Mouse (Mus musculus) gastrocnemius, postnatal 10 days (tissue): Measurements from ENCODE around the gene Psme3. TPM values are rescaled to one million over a fixed set of nuclear protein-coding genes. Genes with fewer than 3 reads are reported as not detected.

Experiments used
- DNase-seq: peaks from one replicate; pipeline ENCODE4 v3.0.0; 2021; ENCODE audit warnings: mixed read lengths
- microRNA-seq, 2 experiments: library from miRNA; unstranded; fragments of <30 nt; microRNA quantifications; one replicate each; pipeline ENCODE4 v1.2.0; 2021
- total RNA-seq, 2 experiments: library from RNA; stranded (reverse); gene quantifications; 2 replicates each; pipeline ENCODE4 v1.2.3; 2021

The Psme3 gene
- total RNA-seq, 2 experiments from 2014 or later = 72.4 TPM

DNA sequence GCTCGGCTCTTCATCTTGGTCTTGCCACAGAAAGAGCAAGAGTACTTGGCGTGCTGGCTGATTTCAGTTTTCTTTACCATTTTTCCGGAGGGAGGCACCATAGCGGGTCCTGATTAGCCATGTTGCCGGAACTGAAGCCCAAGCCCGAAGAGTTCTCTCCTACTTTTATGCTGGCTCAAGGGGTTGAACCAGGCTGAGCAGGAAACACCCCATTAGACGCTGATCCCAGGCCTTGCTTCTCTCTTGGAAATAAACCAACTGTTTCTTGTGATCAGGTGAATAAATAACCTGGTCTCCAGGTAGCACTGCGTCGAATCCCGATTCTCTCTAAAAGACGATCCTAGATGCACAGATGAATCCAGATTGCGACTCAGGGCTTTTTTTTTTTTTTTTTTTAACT is 37.4 kb downstream of the Psme3 start:
- no peak for DNase-seq

DNA sequence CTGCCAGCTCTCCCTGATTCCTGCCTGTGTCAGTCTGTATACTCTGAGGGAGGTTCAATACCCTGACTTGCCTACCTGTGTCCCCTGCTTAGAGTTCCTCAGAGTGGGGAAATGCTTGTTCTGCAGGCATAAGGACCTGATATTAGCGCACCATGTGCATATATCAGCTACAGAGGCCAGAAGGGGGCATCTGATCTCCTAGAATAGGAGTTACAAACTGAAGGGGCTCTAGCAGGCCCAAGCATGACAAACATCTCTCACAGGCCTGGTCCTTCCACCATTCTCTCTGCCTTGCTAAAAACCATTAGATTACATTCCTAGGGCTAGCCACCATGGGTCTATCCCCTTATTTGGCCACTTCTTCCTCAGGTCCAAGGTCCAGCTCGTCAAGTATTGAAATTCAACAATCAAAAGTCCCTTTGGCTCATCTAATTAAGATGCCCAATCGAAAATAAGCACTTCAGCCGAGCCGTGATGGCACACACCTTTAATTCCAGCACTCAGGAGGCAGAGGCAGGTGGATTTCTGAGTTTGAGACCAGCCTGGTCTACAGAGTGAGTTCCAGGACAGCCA is 38.5 kb downstream of the Psme3 start:
- no peak for DNase-seq

DNA sequence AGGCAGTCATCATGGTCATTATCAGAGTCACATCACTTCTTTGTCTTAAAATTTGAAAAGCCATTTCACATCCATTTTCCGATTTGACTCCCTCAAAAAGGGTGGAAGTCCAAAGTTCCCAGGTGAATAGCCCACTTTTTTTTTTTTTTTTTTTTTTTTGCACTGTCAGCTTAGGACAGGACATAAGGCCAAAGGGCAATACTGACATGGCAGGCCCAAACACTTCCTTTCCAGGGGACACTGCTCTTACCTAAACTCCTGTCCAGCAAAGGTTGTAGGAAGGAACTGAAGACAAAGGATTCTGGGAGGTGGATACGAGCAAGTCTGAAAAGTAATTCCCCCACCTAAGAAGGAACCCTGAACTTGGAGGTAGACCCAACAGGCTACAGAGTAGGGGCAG is 39.9 kb downstream of the Psme3 start:
- DNase-seq = no peak

DNA sequence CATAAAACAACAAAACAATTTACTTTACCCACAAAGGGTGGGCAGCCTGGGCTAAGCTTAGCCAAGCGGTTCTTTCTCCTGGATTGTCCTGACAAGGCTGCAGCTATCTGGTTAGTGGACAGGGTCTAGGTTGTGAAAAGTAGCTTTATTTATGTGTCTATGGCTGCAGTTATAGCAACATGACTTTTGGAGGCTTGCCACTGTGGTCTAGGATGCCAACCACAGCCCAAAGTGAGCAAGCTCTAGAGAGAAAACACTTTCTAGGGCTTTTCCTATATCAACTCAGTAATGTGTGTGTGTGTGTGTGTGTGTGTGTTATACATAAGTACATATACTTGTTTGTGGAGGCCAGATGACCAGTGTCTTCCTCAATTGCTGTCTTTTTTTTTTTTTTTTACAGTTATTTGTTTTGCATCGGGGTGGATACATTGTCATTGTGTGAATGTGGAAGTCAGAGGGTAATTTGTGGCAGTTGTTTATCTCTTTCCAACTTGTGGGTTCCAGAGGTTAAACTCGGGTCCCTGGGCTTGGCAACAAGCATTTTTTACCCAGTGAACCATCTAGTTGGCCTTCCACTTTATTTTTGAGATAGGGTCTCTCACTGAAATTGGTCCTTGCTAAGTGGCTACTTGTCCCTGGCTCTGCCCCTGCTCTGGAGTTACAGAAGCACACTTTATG is 41.6 kb downstream of the Psme3 start:
- DNase-seq = no peak

DNA sequence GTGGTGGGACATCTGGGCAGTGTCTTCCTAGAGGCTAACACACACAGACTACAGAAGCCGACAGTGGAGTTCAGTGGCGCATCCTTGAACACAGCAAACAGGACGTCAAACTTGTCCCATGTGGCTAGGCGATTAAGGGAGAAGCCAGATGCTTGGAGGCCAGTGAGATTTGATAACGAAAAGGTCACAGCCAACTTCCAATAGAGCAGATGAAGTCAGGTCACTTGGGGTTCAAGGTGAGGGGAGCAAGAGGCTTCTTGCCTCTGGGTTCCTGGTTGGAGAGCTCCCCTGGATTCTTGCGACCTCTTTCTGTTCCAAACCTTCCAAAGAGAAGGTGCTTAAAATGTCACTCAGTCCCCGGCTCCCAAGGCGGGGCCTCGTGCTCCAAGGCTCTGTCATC is 43.8 kb downstream of the Psme3 start:
- no peak for DNase-seq

DNA sequence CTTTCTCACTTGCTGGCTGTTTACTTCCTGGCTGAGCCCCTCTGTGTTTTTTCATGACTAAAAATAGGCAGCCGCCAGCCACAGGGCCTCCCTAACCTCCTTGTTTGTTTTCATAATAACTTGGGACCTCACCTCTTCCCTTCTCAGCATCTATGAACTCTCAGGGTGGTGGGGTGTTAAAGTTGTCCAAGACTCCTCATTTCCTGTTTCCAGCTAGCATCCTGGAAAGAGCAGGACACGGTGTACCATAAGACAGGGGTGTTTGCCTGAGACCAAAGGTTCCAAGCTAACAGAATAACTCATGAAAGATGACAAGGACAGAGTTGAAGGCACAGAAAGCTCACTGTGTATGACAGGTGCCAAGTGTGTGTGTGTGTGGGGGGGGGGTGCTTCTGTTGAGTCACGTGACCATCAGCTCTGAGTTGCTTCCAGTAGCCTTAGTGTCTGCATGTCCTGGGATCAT is 44.7 kb downstream of the Psme3 start:
- no peak for DNase-seq

DNA sequence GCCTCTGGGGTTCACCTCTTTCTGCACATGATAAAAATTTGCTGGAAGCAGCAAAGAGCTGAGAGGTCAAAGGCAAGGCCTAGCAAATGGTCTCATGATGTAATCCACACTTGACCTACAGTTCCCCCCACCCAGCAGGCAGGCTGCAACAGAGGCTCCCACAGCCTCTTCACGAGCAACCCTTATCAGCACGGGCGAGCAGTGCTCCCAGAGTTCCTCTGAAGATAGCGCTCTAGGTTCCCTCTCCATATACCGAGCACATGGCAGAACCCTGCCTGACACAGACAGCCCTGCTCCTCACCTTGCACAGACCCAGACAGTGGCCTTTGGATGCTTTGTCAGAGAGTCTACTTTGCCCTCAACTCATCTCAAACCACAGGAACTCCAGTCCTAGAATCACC is 48.5 kb downstream of the Psme3 start:
- no peak for DNase-seq

DNA sequence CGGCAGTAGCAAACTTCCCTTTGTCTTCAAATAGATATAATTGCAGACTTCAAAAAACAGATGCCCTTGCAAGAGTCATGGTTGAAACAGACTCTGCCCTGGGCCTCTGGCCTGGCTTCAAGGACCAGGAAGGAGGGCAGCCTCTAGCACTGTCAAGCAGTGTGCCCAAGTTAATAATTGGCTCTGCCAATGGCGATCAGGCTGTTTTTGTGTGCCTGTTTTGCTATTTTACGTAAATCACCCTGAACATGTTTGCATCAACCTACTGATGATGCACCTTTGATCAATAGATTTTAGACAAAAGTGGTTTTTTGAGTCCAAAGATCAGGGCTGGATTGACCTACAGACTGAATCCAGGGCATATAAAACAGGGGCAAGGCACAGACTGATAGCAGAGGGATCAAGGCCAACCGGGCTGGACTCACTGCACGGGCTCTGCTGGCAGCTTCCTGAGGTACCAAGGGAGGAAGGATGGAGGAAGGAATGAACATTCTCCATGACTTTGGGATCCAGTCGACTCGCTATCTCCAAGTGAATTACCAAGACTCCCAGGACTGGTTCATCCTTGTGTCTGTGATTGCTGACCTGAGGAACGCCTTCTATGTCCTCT is 51.4 kb downstream of the Psme3 start, which contains the start of gene G6pc:
TSS of gene G6pc (plus strand) at position 236 of the 610 bp plus-strand sequence.
- DNase-seq = no peak

DNA sequence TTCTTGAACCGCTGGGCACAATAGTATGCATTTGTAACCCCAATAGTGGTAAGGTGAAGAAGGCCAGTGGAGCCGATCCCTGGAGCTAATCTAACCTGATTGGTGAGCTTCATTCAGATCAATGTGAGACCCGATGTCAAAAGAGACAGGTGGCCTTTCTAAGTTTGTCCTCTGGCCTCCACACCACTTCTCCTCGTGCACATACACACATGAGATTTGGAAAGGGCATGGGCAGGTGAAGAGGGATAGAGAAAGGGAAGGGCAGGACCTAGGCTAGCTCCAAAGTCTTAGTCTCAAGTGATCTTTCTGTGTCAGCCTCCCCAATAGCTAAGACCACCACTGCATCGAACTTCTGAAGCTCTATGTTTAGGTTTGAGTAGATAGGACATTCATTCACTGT is 54.1 kb downstream of the Psme3 start:
- DNase-seq = no peak

Small RNA genes within 50 kb of the gene (microRNA-seq; reads per million reads assigned to microRNA genes)
- gene Gm25593 = 0 reads per million in 2 experiments

Other genes with a start within 250 kb of the Psme3 start
- gene Naglu, start 246.2 kb upstream of the Psme3 start, total RNA-seq = 10 to 100 TPM in 1 of 2 experiments, 1 to 10 TPM in 1; 9.2 to 11.6 TPM
- under 1 TPM; 0.23 to 0.25 TPM for gene Hsd17b1, start 237.8 kb upstream of the Psme3 start, total RNA-seq
- gene Coasy, start 233.6 kb upstream of the Psme3 start, total RNA-seq = 10 to 100 TPM; 10.7 to 11.7 TPM
- gene Mlx, start 228.9 kb upstream of the Psme3 start, total RNA-seq = 10 to 100 TPM; 10.7 to 12.2 TPM
- gene Psmc3ip, start 220.8 kb upstream of the Psme3 start, total RNA-seq = 1 to 10 TPM; 2.8 to 4.0 TPM
- 10 to 100 TPM; 37.3 to 37.5 TPM for gene Retreg3, start 196.3 kb upstream of the Psme3 start, total RNA-seq
- gene Tubg1, start 196.3 kb upstream of the Psme3 start, total RNA-seq = 10 to 100 TPM; 37.4 to 39.0 TPM
- gene Tubg2, start 160.3 kb upstream of the Psme3 start, total RNA-seq = 1 to 10 TPM; 5.5 to 6.3 TPM
- gene Cntnap1, start 145.7 kb upstream of the Psme3 start, total RNA-seq = 1 to 10 TPM; 4.2 to 4.3 TPM
- 10 to 100 TPM; 33.2 to 36.7 TPM for gene Plekhh3, start 144.9 kb upstream of the Psme3 start, total RNA-seq
- not detected for gene Ccr10, start 140.8 kb upstream of the Psme3 start, total RNA-seq
- 10 to 100 TPM; 17.2 to 17.7 TPM for gene Ezh1, start 89.8 kb upstream of the Psme3 start, total RNA-seq
- 10 to 100 TPM; 70.5 to 72.8 TPM for gene Ramp2, start 70.2 kb upstream of the Psme3 start, total RNA-seq
- 10 to 100 TPM; 40.1 to 44.3 TPM for gene Vps25, start 62.5 kb upstream of the Psme3 start, total RNA-seq
- gene Wnk4, start 55.6 kb upstream of the Psme3 start, total RNA-seq = 1 to 10 TPM in 1 of 2 experiments, under 1 TPM in 1; 0.35 to 1.4 TPM
- under 1 TPM; 0.14 to 0.18 TPM for gene Cntd1, start 37.2 kb upstream of the Psme3 start, total RNA-seq
- 10 to 100 TPM; 66.3 to 74.5 TPM for gene Coa3, start 37.1 kb upstream of the Psme3 start, total RNA-seq
- 10 to 100 TPM; 74.5 to 76.9 TPM for gene Becn1, start 13.9 kb upstream of the Psme3 start, total RNA-seq
- gene Aoc2, start 8.8 kb downstream of the Psme3 start, total RNA-seq = 1 to 10 TPM; 1.7 to 2.3 TPM
- 10 to 100 TPM; 25.2 to 31.0 TPM for gene Aoc3, start 14.4 kb downstream of the Psme3 start, total RNA-seq
- under 1 TPM in 1 of 2 experiments, not detected in 1; 0.14 TPM for gene G6pc, start 51.3 kb downstream of the Psme3 start, total RNA-seq
- gene Aarsd1, start 101.4 kb downstream of the Psme3 start, total RNA-seq = 10 to 100 TPM; 17.4 to 17.6 TPM
- gene Gm27029, start 108.6 kb downstream of the Psme3 start, total RNA-seq = 1 to 10 TPM; 3.5 to 5.2 TPM
- gene Rundc1, start 108.9 kb downstream of the Psme3 start, total RNA-seq = 1 to 10 TPM; 6.5 to 6.8 TPM
- gene Ptges3l, start 109.1 kb downstream of the Psme3 start, total RNA-seq = 100 to 1,000 TPM in 1 of 2 experiments, 10 to 100 TPM in 1; 90.6 to 101 TPM
- 10 to 100 TPM; 55.9 to 84.8 TPM for gene Rpl27, start 126.1 kb downstream of the Psme3 start, total RNA-seq
- gene Ifi35, start 132.2 kb downstream of the Psme3 start, total RNA-seq = 1 to 10 TPM; 6.6 to 7.2 TPM
- 1 to 10 TPM; 5.0 to 5.8 TPM for gene Rnd2, start 148.8 kb downstream of the Psme3 start, total RNA-seq
- 10 to 100 TPM; 39.4 to 50.2 TPM for gene Vat1, start 150.0 kb downstream of the Psme3 start, total RNA-seq
- 1 to 10 TPM; 1.9 to 4.6 TPM for gene Brca1, start 235.7 kb downstream of the Psme3 start, total RNA-seq
- gene Nbr1, start 235.9 kb downstream of the Psme3 start, total RNA-seq = 10 to 100 TPM; 73.1 to 81.8 TPM